Mouse (Mus musculus): ENCODE measurements around the gene Cd302.

Gene Cd302

DNA sequence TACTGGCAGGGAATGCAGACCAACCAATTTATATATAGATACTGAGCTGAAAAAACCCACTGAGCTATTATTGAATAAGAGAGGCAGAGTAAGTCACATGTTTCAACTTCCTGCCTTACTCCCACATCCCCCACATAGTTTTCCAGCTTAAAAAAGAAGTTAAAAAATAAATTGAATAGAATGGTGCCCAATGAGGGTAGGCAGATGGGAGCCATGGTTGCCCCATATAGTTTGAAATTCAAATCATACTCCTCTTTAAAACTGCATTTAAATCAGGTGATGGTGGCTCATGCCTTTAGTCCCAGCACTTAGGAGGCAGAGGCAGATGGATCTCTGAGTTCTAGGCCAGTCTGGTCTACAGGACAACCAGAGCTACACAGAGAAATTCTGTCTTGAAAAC, 30.8 kb downstream of the Cd302 start:
- in situ Hi-C loops (cut with MboI, MseI), result no loop called here

DNA sequence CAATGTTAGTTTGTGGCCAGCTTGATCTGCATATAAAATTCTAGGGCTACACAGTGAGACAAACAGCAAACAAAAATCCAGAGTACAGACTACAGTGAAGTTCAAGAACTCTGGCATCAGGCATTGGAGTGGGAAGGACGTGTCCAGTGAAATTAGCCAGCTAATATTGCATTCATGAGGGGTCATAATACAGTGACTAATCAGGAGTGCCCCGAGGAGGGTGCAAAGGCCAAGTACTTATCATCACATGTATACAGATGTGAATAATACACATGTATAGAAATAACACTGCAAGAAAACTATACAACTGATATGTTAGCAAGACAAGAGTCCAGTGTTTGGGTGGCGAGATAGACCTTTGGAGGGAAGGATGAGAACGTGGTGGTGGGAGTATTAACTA, 31.5 kb downstream of the Cd302 start:
- in situ Hi-C loops (cut with MboI, MseI), result no loop called here

DNA sequence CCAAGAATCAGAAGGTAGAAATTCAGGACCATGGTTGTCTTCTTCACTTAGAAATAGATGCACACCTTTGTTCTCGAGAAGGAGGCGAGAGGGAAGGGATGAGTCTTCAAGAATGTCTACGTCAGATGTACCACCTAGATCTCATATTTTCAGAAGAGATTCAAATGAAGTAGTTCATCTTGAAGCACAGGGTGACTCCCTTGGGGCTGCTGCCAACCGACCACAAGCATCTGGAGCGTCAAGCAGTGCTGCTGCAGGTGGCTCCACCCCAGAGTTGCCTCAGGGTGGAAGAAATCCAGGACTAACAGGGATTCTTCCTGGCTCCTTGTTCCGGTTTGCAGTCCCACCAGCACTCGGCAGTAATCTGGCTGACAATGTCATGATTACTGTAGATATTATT, 49.8 kb downstream of the Cd302 start:
- in situ Hi-C loops (cut with MboI, MseI), result no loop called here

DNA sequence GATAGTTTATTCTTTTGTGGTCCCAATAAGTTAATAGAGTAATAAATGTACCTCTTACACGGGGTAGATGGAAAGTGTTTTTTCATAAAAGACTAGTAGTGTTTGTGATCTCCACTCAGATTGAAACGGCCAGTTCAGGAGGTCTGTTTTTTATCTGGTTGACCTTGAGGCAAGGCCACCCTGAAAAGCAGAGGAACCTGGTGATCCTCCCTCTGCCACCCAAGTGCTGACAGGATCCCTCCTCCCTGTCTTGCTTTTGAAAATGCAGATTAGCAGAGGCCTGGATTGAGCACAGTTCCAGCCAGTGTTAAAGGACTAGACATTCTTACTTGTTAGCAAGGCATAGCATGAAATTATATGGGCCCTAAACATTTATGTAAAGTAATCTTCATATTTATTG, 51.1 kb downstream of the Cd302 start:
- in situ Hi-C loops (cut with MboI, MseI), result no loop called here

DNA sequence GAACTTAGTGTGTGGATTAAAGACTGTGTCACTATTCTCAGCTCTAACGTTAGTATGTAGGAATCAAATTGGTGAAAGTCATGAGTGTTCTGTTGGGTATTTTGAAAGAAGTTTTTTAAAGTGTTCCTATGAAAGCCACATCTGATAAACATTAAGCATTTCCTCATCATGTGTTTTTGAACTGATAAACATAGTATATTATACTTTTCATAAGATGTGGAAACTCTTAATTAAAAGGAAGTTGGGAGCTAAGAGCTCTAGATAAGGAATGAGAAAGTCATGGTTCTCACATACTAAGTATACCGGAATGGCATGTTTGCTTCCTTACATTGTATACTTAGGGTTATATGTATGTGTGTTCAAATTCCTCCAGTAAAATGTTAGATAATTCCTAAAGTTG, 53.9 kb downstream of the Cd302 start:
- in situ Hi-C loops (cut with MboI, MseI), result no loop called here

DNA sequence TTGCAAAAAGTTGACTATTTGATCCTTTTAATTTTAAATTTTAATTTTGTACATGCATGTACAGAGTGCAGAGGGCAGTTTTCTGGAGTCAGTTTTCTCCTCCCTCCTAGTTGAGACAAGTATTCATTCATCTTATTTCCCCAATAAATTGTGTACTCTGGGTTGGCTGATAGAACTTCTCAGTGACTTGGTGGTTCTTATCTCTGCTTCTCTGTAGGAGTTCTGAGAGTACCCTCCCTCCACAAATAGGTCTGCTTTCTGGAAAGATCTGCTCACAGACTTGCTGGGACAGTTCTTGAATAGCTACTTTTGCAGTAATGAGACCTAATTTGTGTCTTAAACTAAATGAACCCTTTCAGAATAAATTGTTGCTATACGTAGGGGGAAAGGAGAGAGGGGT, 55.8 kb downstream of the Cd302 start:
- in situ Hi-C loops (cut with MboI, MseI), result no loop called here

DNA sequence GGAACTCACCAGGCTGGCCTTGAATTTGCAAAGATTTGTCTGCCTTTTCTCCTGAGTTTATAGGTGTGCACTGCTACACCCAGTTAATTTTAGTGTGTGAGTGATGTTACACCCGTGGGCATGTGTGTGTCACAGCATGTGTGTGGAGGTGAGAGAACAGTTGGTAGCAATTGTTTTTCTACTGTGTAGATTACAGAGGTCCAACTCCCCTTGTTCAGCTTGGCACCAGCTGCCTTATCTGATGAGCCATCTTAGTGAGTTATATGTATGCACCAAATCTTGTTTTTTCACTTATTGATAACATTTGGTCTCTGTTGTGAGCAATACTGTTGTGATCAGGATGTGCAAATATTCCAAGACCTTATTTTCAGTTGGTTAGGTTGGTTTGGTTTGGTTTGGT, 60.8 kb downstream of the Cd302 start:
- in situ Hi-C loops (cut with MboI, MseI), result loop anchor here (25.0 kb wide), 1 partner anchor 1389 kb away; no protein-coding TSS in a partner anchor

DNA sequence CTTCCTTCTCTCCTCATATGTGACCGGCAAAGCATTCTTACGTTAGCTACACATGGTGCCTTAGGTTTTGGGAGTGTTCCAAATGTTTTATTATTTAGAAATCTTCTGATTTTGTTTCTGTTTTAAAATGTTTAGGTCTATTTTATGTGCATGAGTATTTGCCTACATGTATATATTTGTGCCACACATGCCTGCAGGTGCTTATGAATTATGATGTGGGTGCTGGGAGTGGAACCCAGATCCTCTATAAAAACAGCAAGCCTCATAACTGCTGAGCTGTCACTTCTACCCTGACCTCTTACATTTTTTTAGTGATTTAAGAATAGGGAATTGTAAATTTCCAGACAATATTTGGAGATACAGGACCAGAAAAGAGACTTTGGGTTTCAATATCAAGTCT, 62.3 kb downstream of the Cd302 start:
- in situ Hi-C loops (cut with MboI, MseI), result loop anchor here (25.0 kb wide), 1 partner anchor 1390 kb away; no protein-coding TSS in a partner anchor

DNA sequence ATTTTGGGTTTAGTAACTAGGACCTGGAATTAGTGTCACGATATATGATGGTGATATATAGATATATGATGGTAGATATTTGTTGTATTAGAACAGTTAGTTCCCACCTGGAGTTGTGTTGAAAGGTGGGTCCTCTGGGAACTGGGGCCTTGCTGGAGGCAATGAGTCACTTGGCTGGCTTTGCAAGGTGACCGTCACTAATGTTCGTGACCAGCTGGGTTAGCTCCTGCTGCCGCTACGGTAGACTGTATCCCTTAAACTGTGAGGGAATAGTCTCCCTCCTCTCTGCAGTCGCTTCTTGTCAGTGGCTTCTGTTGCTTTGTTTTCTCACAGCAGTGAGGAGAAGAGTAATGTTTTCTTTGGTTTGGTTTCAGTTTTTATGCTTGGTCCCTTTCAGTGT, 63.1 kb downstream of the Cd302 start:
- in situ Hi-C loops (cut with MboI, MseI), result loop anchor here (25.0 kb wide), 1 partner anchor 1391 kb away; no protein-coding TSS in a partner anchor

DNA sequence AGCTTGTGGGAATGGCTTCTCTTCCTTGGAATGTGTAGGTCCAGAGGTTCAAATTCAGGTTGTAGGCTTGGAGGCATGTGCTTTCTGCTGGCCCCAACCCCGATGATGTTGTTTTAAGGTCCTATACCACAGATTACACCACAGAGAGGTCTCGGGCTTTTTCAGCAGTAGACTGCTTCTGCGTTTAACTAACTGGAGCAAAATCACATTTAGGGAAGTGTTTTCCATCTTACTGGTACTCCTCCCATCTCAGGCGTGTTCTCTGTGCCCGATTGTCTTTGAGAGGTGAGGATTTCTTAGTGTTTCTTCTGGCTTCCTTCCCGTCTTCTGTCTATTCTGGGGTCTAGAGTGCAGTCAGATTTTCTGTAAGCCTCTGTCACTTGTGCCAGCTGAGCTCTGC, 66.7 kb downstream of the Cd302 start:
- in situ Hi-C loops (cut with MboI, MseI), result loop anchor here (25.0 kb wide), 1 partner anchor 1395 kb away; no protein-coding TSS in a partner anchor

DNA sequence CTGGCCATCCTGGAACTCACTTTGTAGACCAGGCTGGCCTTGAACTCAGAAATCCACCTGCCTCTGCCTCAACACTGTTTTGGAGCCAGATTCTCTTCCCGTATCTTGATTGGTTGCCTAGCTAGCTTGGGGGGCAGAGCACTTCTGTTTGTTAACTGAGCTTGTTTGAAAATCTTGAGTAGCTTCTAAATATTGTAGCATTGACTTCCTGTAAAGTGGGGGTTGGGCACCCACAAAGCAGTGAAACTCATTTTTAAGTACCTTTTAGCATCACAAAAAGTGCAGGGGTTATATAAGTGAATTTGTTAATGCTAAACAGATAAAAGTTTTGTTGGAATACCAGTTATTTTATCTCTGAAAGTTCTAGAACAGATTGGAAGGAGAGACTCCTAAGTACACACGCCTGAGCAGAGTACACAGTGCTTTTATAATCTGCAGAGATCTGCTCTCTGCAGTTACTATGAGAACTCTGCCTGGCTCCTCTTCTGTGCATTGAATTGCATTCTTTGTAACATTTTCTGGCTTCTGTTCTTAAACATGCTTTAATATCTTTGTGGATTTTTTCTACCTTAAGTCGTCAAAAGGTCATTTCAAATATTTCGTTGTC, 67.6 kb downstream of the Cd302 start:
- in situ Hi-C loops (cut with MboI, MseI), result loop anchor here (25.0 kb wide), 1 partner anchor 1396 kb away; no protein-coding TSS in a partner anchor

DNA sequence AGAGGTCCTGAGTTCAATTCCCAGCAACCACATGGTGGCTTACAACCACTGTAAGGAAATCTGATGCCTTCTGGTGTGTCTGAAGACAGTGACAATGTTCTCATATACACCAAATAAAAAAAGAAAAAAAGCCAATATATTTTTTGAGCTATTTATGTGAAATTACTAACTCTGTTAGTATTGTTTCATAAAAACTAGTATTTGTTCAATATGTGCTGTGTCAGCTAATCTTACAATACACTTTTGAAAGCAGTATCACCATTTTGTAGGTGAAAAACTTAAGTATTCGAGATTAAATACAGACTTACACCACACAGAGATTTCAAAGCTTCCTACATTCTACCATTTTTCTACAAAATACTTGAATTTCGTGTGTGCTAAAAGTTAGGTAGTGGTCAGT, 69.6 kb downstream of the Cd302 start:
- in situ Hi-C loops (cut with MboI, MseI), result loop anchor here (25.0 kb wide), 1 partner anchor 1398 kb away; no protein-coding TSS in a partner anchor

DNA sequence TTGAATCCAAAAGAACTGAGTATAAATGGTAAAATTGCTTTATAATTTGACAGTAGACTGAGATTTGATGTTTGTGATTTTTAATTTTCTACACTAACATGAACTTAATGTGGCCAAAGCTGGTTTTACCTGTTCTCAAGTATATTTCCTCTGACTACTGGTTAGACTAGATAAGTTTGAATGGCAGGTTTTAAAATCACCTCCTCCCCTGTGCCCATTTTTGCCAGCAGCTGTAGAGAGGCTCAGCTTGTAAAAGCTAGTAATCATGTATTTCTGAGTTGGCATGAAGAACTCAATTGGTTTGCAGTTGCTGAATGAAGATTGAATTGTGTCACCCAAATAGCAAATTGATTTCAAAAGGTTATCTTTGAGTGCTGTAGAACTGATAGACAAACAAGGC, 71.8 kb downstream of the Cd302 start:
- in situ Hi-C loops (cut with MboI, MseI), result loop anchor here (25.0 kb wide), 1 partner anchor 1400 kb away; no protein-coding TSS in a partner anchor

DNA sequence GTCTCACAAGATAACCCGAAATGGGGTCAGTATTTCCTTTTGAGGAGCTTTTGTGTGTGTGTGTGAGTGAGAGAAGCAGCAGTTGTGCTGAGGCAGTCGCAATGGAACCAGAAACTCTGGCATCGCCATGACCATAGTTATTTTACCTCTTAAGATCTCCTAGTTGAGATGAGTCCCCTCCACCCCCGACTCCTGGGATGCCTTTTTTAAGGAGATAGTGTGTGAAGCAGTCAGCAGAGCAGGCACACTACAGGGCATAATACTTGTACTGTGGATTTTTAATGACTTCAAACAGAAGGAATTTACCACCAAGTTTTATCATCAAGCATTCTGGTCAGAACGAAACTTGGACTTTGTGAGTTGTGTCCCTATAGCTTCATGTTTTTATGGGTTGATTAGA, 73.5 kb downstream of the Cd302 start:
- in situ Hi-C loops (cut with MboI, MseI), result loop anchor here (25.0 kb wide), 1 partner anchor 1401 kb away; no protein-coding TSS in a partner anchor

DNA sequence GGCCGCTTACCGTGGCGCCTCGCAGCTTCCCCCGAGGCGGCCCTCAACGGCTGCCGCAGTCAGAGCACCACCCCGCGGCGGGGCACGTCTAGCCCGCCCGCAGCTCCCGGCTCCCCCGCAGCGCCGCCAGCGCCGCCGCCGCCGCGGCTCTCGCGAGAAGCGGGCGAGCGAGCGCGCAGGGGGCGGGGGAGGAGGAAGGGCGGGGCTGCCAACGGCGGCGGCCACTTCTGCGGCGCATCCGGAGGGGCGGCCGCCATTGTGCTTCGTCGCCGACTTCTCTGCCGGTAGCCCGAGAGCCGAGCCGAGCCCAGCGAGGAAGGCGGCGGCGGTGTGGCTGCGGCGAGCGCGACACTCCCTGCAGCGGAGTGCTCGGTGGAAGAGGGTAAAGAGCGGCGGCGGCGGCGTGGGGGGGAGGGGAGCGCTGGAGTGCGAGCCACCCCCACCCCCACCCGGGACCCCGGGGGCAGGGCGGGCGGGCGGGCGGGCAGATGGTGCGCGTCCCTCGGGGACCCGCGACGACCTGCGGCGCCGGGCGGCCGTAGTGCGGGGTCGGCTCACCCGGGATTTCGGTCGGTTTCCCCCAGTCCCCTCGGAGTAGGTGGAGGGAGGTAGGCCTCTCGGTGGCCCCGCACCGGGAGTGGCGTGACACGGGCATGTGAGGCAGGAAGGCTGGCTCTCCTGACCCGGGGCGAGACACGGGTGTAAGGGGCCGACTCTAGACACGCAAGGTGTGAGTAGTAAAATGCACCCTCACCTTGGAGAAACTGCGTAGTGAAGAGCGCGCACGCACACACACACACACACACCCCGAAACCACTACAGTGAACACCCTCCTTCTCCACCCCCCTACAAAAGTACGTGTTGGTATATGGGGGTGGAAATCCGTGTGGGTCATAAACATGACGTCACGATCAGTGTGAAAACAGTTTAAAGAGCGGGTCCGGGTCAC, 74.3 kb downstream of the Cd302 start, which contains the start of the genes Baz2b and March7:
TSS of gene Baz2b (minus strand) at position 137 of the 949 bp plus-strand sequence.
TSS of gene March7 (plus strand) at position 185 of the 949 bp plus-strand sequence.
- in situ Hi-C loops (cut with MboI, MseI), result loop anchor here (5.0 to 25.0 kb wide), 2 partner anchors 78 to 1402 kb away; no protein-coding TSS in a partner anchor

DNA sequence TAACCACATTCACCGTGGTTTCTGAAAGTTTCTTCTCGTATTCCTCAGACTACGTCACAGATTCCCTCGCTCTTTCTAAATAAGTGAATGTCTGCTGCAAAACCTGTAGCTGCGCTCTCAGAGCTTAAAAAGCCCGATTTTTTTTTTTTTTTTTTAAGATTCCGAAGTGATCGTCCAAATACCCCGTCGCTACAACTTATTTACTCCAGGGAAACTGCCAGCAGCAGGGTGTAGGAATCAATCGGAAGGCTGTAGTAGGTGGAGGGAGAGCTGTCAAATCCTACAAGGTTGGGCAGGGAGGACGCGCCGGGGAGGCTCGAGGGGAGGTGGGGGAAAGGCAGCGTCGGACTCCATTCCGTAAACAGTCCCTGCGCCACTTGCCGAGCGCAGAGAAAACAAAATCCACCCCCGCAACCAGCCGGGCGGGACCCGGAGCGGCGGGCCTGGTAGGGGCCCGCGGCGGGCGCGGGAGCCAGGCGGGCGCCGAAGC, 75.1 kb downstream of the Cd302 start:
- in situ Hi-C loops (cut with MboI, MseI), result loop anchor here (5.0 to 25.0 kb wide), 2 partner anchors 77 to 1403 kb away; no protein-coding TSS in a partner anchor

DNA sequence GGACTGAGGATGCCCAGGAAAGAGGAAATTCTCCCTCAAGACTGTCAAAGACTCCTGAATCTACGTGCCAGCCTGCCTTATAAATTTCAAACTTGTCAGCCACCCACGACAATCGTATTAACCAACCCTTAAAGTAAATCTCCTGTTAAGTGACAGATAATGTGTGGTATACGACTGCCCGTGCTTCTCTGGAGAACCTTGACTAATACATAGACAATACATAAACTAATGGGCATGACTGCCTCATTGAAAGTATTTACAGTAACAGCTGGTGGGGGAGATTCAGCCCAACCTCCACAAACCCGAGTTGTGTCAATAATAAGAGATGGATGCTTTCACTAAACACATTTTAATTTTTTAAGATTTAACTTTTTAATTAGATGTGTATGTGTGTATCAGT, 78.5 kb downstream of the Cd302 start:
- in situ Hi-C loops (cut with MboI, MseI), result loop anchor here (5.0 to 25.0 kb wide), 2 partner anchors 73 to 1407 kb away; no protein-coding TSS in a partner anchor

DNA sequence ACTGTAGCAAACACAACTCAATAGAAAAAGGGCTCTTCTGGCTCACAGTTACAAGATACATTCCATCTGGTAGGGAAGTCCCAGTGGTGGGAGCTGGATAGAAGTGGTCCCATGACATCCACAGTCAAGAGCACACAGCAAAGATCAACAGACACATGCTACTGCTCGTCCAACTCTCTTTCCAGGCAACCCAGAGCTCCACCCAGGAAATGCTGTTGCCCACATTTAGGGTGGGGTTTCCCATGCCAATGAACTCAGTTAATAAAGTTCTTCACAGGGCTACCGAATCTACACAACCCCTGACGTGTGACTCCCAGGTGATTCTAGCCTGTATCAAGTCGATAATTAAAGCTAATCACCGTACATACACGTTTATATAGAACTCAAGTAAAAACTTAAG, 80.1 kb downstream of the Cd302 start:
- in situ Hi-C loops (cut with MboI, MseI), result loop anchor here (25.0 kb wide), 1 partner anchor 1408 kb away; no protein-coding TSS in a partner anchor

DNA sequence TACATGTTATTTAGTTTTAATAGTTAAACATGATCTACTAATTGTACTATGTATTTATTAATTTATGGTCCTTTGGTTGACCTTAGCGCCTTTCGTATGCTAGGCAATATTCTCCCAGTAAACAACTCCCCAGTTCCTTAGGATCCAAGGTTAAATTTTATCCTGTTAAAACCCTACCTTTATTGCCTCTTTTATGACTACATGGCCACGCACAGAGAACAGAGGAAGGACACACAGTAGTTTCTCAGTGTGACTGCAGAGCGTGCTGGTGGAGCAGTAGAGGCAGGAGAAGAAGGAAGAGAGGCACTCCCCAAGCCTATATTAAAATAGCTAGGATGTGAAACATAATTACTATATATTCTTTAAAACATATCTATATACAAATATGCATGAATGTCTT, 80.6 kb downstream of the Cd302 start:
- in situ Hi-C loops (cut with MboI, MseI), result loop anchor here (25.0 kb wide), 1 partner anchor 1409 kb away; no protein-coding TSS in a partner anchor

DNA sequence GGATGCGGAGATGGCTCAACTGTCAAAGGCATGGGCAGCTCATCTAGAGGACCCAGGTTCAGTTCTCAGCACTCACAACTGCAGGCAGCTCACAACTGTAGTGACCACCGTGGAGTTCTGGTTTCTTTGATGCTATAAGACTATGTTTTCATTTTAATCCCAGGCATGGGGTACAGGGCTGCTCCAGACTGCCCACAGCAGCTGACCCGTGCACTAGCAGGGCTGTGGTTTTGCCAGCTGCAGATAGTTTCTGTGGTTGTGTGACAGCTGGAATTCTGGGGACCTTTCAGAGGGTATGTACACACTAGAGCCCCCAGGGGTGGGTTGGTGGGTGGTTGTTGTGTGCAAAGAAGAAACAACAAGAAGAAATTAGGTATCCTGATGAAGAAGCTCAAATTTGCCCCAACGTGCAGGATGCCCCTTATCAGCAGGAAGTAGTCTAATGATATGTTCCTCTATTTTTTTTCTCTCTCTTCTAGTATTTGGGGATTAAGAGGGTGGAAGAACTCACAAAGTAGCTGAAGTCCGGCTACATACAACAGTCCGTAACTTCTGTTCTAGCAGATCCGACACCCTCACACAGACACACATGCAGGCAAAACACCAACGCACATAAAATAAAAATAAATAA, 81.3 kb downstream of the Cd302 start:
- in situ Hi-C loops (cut with MboI, MseI), result loop anchor here (25.0 kb wide), 1 partner anchor 1409 kb away; no protein-coding TSS in a partner anchor

Measured in T-helper 1 cell (primary cell).